In the genomic region with DNA sequence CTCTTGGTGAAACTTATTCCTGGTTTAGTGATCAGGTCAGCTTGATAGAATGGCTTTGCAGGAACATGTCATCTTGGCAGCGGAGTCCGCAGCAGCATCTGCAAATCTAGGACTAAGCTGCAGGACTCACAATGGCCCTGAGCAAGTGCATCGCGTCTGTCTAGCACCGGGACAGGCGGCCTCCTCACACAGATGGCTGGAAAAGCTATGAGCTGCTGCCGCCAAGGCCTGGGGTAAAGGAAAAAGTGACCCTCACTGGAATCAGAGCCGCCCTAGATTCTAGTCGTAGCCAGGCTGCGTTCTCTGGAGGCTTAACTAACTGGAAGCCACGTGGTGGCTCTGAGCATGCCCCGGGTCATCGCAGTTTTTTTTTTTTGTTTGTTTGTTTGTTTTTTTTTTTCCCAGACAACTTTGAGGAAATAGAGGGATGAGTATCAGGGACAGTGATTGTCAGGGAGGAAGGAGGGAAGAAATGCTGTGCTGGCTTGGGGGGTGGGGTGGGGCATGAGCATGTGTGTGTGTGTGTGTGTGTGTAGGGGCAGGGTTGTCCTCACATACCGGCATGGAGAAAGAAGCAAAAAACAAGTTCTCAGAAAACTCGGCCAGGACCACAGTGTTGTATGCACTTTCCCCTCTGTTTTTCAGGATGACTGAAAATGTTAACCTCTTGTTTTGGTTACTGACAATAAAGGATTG, we compare ENCODE assay signal across 8 mouse cellular contexts. TPM values are rescaled to one million over a fixed set of nuclear protein-coding genes. Genes with fewer than 3 reads are reported as not detected.
DNase-seq lines count a peak whose midpoint lies in the region; ATAC-seq and TF ChIP-seq lines count a peak whose summit lies in the region.

No protein-coding gene starts in this region.

- DNase-seq in brain, adult 2 months (ENCODE audit: low read depth, low spot score): peak; percentile 57
- no peak for DNase-seq in forebrain, embryonic 14.5 days (ENCODE audit: low spot score)
- peak; percentile 18 for DNase-seq in hindbrain, embryonic 10.5 days (ENCODE audit: low spot score)
- peak; percentile 63 for DNase-seq in retina, embryonic 14.5 days (ENCODE audit: low spot score)
- no peak for DNase-seq in right cerebral cortex, postnatal 4 days
- no peak for DNase-seq in thymus, postnatal 14 days

- H3K9me3 ChIP-seq in E14TG2a.4 (ENCODE audit: low read length): no peaks in the 10 kb centered on the region
- H3K9me3 ChIP-seq in forebrain, embryonic 14.5 days (replicated peaks; ENCODE audit: control insufficient read depth, low read length): no peaks in the 10 kb centered on the region
- no peaks in the 10 kb centered on the region for H3K9me3 ChIP-seq in hindbrain, embryonic 10.5 days
- H3K9me3 ChIP-seq in intestine, embryonic 16.5 days (ENCODE audit: control insufficient read depth, low read length): no peaks in the 10 kb centered on the region

- ATAC-seq in forebrain, embryonic 14.5 days: peak; percentile 61
- ATAC-seq in intestine, embryonic 16.5 days: no peak

- peak overlapping the region; percentile 41; the same call in 1 of the 2 replicates for H3K4me3 ChIP-seq in E14TG2a.4 (replicated peaks; ENCODE audit: low read length)
- H3K4me3 ChIP-seq in forebrain, embryonic 14.5 days (ENCODE audit: low read depth, low read length): no peak overlapping the region
- peak overlapping the region; percentile 20; the same call in 1 of the 2 replicates for H3K4me3 ChIP-seq in hindbrain, embryonic 10.5 days
- no peak overlapping the region for H3K4me3 ChIP-seq in intestine, embryonic 16.5 days (ENCODE audit: low read length)

- no peak overlapping the region; the same call in 1 of the 2 replicates for H3K9ac ChIP-seq in forebrain, embryonic 14.5 days (ENCODE audit: low read length)
- no peak overlapping the region for H3K9ac ChIP-seq in intestine, embryonic 16.5 days (ENCODE audit: low read depth, low read length)

- H3K27ac ChIP-seq in forebrain, embryonic 14.5 days (ENCODE audit: low read depth, low read length): no peak overlapping the region
- peak overlapping the region; percentile 76; the same call in 1 of the 2 replicates for H3K27ac ChIP-seq in hindbrain, embryonic 10.5 days
- H3K27ac ChIP-seq in intestine, embryonic 16.5 days (ENCODE audit: low read length): no peak overlapping the region

- peak overlapping the region; percentile 26 for H3K4me2 ChIP-seq in forebrain, embryonic 14.5 days (ENCODE audit: low read length)
- H3K4me2 ChIP-seq in intestine, embryonic 16.5 days (ENCODE audit: low read depth, low read length): no peak overlapping the region

- WGBS in forebrain, embryonic 14.5 days: 25% methylated on average over 15 of the region's 15 CpGs
- 26% methylated on average over 15 of the region's 15 CpGs for WGBS in hindbrain, embryonic 10.5 days
- WGBS in intestine, embryonic 16.5 days: 31% methylated on average over 15 of the region's 15 CpGs

- no peaks in the 10 kb centered on the region for H3K27me3 ChIP-seq in E14TG2a.4 (ENCODE audit: insufficient read depth, low read length)
- H3K27me3 ChIP-seq in forebrain, embryonic 14.5 days (replicated peaks; ENCODE audit: control insufficient read depth, insufficient read depth, low read length): no peaks in the 10 kb centered on the region
- H3K27me3 ChIP-seq in hindbrain, embryonic 10.5 days (ENCODE audit: insufficient read depth, poor library complexity, severe bottlenecking): no peaks in the 10 kb centered on the region
- H3K27me3 ChIP-seq in intestine, embryonic 16.5 days (replicated peaks; ENCODE audit: control insufficient read depth, insufficient read depth, low read length): no peaks in the 10 kb centered on the region

- no peaks in the 10 kb centered on the region; the same call in 1 of the 2 replicates for H3K4me1 ChIP-seq in E14TG2a.4 (replicated peaks; ENCODE audit: low read depth, low read length)
- no peaks in the 10 kb centered on the region for H3K4me1 ChIP-seq in forebrain, embryonic 14.5 days (ENCODE audit: control insufficient read depth, insufficient read depth, low read length)
- H3K4me1 ChIP-seq in hindbrain, embryonic 10.5 days (replicated peaks): peaks cover 11% of the 10 kb centered on the region
- no peaks in the 10 kb centered on the region for H3K4me1 ChIP-seq in intestine, embryonic 16.5 days (ENCODE audit: control insufficient read depth, insufficient read depth, low read length)

- H3K36me3 ChIP-seq in E14TG2a.4 (ENCODE audit: insufficient read depth, low read length): no peaks in the 10 kb centered on the region
- H3K36me3 ChIP-seq in forebrain, embryonic 14.5 days (ENCODE audit: control insufficient read depth, insufficient read depth, low read length): no peaks in the 10 kb centered on the region
- H3K36me3 ChIP-seq in hindbrain, embryonic 10.5 days: no peaks in the 10 kb centered on the region
- no peaks in the 10 kb centered on the region for H3K36me3 ChIP-seq in intestine, embryonic 16.5 days (ENCODE audit: control insufficient read depth, insufficient read depth, low read length)

- no peak for TF ChIP-seq CTCF in E14TG2a.4 (conservative IDR thresholded peaks at IDR 0.05; ENCODE audit: low read length)

RNA-seq across cellular contexts. Expression of a gene that starts 37.7 kb away (rescaled TPM):
- polyA plus RNA-seq in forebrain, embryonic 14.5 days (2014; fragmentation: Nextera tagmentation; extraction: Ambion mirVana): 120 and 129 TPM in 2 replicates
- 67.5 and 68.5 TPM in 2 replicates for polyA plus RNA-seq in hindbrain, embryonic 10.5 days (2016; fragmentation: Nextera tagmentation; extraction: Ambion mirVana)
- 111 and 114 TPM in 2 replicates for polyA plus RNA-seq in intestine, embryonic 16.5 days (2015; fragmentation: Nextera tagmentation; extraction: Ambion mirVana)

Comparison
In these comparisons a context has a peak if more than half of its experiments do, and no peak if none do; other contexts are left out.
1. H3K4me3 ChIP-seq: peak in E14TG2a.4 (single experiment) and hindbrain, embryonic 10.5 days (single experiment); none in forebrain, embryonic 14.5 days (single experiment) and intestine, embryonic 16.5 days (single experiment).
2. DNase-seq: peak in brain, adult 2 months (single experiment), hindbrain, embryonic 10.5 days (single experiment) and retina, embryonic 14.5 days (single experiment); none in forebrain, embryonic 14.5 days (single experiment), right cerebral cortex, postnatal 4 days (single experiment) and thymus, postnatal 14 days (single experiment).